Mouse (Mus musculus): ENCODE data around the gene 9030612E09Rik. TPM values are rescaled to one million over a fixed set of nuclear protein-coding genes. Genes with fewer than 3 reads are reported as not detected.

Gene 9030612E09Rik
- polyA plus RNA-seq, 1 experiment, result 1.9 TPM

DNA sequence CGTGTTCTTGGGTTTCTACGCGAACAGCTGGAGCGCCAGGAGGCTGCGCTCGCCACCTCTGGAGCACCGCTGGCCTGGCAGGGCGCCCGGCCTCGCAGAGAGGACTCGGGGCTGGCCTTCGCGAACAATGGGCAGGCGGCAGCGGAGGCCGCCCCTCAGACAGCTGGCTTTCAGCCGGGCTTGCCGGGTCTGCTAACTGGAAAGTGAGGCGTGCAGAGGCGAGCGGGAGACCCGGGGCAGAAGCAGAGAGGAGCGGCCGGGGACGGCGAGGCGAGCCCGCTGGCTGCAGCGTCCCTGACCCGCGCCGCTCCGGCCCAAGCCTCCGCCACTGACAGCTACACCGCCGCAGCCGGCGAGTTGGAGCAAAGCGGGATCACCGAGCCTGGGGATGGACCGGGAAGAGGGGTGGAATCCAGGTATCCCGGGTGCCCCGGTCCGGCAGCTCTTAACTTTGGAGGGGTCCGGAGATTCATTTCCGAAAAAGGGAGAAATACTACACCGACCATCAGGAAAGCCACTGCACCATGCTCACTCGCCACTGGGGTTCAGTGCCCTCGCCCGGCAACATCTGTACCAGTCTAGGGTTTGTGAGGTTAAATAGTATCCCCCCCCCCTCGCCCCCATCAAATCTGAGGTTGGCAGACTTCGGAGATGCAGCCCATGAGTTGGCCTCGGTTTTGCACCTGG lies 1.2 kb upstream of the 9030612E09Rik start:
- 2% methylated on average over 53 of the region's 53 CpGs for WGBS
- TF ChIP-seq CTCF (IDR thresholded peaks at IDR 0.05; ENCODE audit: control insufficient read depth, insufficient read depth, low read length), result no peak
- TF ChIP-seq POLR2A (IDR thresholded peaks at IDR 0.05; ENCODE audit: borderline replicate concordance, control insufficient read depth, low read depth, low read length), result no peak
- Histone ChIP-seq H3K4me1 (ENCODE audit: control insufficient read depth, insufficient read depth, low read length) (no peaks in the 10 kb centered on the region), H3K27ac (ENCODE audit: control insufficient read depth, insufficient read depth, low read depth, low read length, poor library complexity) (no peak overlapping the region), H3K4me3 (replicated peaks; ENCODE audit: control insufficient read depth, low read depth, low read length) (no peak overlapping the region)

DNA sequence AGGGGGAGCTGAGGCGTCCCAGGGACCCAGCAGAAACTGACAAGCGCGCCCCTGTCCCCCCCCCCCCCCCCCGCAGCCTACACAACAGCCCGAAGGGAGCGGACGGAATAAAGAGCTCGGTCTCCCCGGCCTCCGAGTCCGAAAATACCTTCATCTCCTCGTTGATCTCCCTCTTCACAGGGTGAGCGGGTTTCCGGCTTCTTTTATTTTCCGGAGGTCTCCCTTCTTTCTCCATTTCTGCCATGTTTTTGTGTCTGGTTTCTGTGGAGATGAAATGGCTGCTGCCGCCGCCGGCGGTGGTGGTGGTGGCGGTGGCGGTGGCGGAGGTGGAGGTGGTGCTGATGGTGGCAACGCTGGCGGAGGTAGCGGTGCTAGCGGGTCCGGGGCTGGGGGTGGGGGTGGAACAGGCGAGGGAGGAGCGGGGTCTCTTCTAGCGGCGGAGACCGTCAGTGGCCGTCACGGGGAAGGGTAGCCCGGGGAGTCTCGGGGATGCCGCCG lies 627 bp upstream of the 9030612E09Rik start:
- H3K27ac ChIP-seq (ENCODE audit: control insufficient read depth, insufficient read depth, low read depth, low read length, poor library complexity), result no peak overlapping the region
- H3K4me3 ChIP-seq (replicated peaks; ENCODE audit: control insufficient read depth, low read depth, low read length), result no peak overlapping the region
- under 1% methylated on average over 36 of the region's 38 CpGs for WGBS
- no peaks in the 10 kb centered on the region for H3K4me1 ChIP-seq (ENCODE audit: control insufficient read depth, insufficient read depth, low read length)
- no peak for TF ChIP-seq POLR2A (IDR thresholded peaks at IDR 0.05; ENCODE audit: borderline replicate concordance, control insufficient read depth, low read depth, low read length)
- no peak for TF ChIP-seq CTCF (IDR thresholded peaks at IDR 0.05; ENCODE audit: control insufficient read depth, insufficient read depth, low read length)

DNA sequence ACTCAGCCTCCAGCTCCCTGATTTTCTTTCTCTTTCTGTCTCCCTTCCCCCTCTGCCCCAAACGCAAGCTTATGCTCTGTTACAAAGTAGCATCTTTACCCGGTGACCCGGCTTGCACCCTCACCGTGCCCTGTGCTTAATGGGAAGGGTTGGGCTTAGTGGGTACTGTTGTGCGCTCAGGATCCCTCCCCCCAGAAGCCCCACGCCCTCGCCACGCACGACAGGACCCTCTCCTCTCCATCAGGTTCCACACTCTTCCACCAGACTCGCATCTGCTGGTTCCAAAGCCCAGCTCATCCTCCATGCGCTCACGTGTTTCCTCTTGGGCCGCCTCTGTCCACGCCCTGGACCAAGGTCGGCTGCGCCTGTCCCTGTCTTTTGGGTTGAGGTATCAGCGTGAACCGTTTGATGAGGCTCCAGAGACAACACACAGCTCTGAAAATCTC lies 675 bp downstream of the 9030612E09Rik start:
- no peak overlapping the region for H3K27ac ChIP-seq (ENCODE audit: control insufficient read depth, insufficient read depth, low read depth, low read length, poor library complexity)
- H3K4me1 ChIP-seq (ENCODE audit: control insufficient read depth, insufficient read depth, low read length), result no peaks in the 10 kb centered on the region
- H3K4me3 ChIP-seq (replicated peaks; ENCODE audit: control insufficient read depth, low read depth, low read length), result no peak overlapping the region
- 5% methylated on average over 18 of the region's 18 CpGs for WGBS
- TF ChIP-seq CTCF (IDR thresholded peaks at IDR 0.05; ENCODE audit: control insufficient read depth, insufficient read depth, low read length) (no peak), POLR2A (IDR thresholded peaks at IDR 0.05; ENCODE audit: borderline replicate concordance, control insufficient read depth, low read depth, low read length) (no peak)

DNA sequence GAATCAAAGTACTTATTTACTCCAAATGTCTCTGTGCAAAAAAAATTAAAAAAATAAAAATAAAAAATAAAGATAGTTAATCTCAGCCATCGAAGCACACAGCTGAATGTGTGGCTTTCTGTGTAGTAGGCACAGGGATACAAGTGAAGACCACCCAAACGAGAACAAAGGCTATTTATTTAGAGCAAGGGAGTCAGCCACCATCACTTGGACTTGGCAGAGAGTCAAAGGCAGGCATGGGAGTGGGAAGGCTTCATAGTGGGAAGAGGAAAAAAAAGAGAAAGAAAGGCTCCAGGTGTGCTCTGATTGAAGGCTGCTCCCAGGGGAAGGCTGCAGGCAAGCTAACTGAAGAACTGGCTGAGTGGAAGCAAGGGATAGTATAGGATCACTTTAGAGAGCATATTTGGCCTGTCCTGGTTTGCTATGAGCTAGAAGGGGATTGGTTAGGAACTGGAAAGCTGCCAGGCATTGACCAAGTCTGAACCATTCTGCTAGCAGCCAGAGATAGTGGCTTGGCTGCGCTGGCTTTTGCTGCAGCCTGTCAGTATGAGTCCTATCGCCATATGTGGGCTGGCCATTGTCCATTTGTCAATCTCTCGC lies 5.9 kb downstream of the 9030612E09Rik start:
- TF ChIP-seq CTCF (IDR thresholded peaks at IDR 0.05; ENCODE audit: control insufficient read depth, insufficient read depth, low read length), result no peak
- TF ChIP-seq POLR2A (IDR thresholded peaks at IDR 0.05; ENCODE audit: borderline replicate concordance, control insufficient read depth, low read depth, low read length), result no peak
- H3K4me3 ChIP-seq (replicated peaks; ENCODE audit: control insufficient read depth, low read depth, low read length), result no peak overlapping the region
- no peaks in the 10 kb centered on the region for H3K4me1 ChIP-seq (ENCODE audit: control insufficient read depth, insufficient read depth, low read length)
- 68% methylated on average over 5 of the region's 5 CpGs for WGBS
- no peak overlapping the region for H3K27ac ChIP-seq (ENCODE audit: control insufficient read depth, insufficient read depth, low read depth, low read length, poor library complexity)

DNA sequence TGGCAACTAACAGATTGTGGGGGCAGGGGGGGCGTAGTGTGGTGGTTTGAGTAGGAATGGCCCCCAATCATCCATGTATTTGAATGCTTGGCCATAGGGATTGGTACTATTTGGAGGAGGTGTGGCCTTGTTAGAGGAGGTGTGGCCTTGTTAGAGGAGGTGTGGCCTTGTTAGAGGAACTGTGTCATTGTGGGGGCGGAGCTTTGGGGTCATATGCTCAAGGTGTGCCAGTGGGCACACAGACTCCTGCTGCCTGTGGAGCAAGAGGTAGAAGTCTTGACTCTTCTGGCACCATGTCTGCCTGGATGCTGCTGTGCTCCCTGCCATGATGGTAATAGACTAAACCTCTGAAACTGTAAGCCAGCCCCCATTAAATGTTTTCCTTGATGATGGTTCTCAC lies 25.7 kb downstream of the 9030612E09Rik start:
- WGBS, result 79% methylated on average over 2 of the region's 2 CpGs
- H3K27ac ChIP-seq (ENCODE audit: control insufficient read depth, insufficient read depth, low read depth, low read length, poor library complexity), result no peak overlapping the region

DNA sequence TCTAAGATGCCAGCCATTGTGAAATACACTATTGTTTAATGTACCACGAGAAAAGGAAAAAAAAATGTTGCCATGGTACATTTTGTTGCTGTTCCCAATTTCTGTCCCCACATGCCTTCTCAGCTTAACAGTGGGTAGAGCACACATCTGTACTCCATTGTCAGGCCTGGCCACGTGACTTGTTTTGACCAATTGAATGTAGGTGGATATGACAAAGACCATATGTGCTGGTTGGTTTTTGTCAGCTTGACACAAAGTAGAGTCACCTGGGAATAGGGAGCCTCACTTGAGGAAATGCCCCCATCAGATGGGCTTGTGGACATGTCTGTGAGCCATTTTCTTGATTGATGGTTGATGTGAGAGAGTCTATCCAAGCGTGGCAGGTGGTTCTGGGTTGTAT lies 29.4 kb downstream of the 9030612E09Rik start:
- TF ChIP-seq POLR2A (IDR thresholded peaks at IDR 0.05; ENCODE audit: borderline replicate concordance, control insufficient read depth, low read depth, low read length) (no peak), CTCF (IDR thresholded peaks at IDR 0.05; ENCODE audit: control insufficient read depth, insufficient read depth, low read length) (no peak)
- Histone ChIP-seq H3K4me3 (replicated peaks; ENCODE audit: control insufficient read depth, low read depth, low read length) (no peak overlapping the region), H3K27ac (ENCODE audit: control insufficient read depth, insufficient read depth, low read depth, low read length, poor library complexity) (no peak overlapping the region), H3K4me1 (ENCODE audit: control insufficient read depth, insufficient read depth, low read length) (no peaks in the 10 kb centered on the region)
- 78% methylated on average over 3 of the region's 3 CpGs for WGBS

More for the DNA sequence above, 25.7 kb downstream of the 9030612E09Rik start:
- H3K4me1 ChIP-seq (ENCODE audit: control insufficient read depth, insufficient read depth, low read length), result no peaks in the 10 kb centered on the region
- H3K4me3 ChIP-seq (replicated peaks; ENCODE audit: control insufficient read depth, low read depth, low read length), result no peak overlapping the region
- no peak for TF ChIP-seq POLR2A (IDR thresholded peaks at IDR 0.05; ENCODE audit: borderline replicate concordance, control insufficient read depth, low read depth, low read length)
- TF ChIP-seq CTCF (IDR thresholded peaks at IDR 0.05; ENCODE audit: control insufficient read depth, insufficient read depth, low read length), result no peak

DNA sequence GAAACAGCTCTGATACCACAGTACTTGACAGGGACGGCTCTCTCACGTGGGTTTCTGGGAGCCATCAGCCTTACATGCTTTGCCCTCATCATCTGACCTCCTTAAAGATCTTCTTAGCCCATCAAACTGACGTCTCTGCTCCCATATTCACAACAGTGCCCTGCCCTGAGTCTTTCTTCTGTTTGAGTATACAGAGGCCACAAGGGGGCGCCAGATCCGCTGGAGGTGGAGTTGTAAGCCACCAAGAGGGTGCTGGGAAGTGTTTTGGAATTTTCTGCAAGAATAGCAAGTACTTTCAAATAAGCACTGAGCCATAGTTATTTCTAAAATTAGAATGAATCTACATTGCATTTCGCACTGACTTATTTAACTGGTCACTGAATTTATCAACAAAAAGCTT lies 37.4 kb downstream of the 9030612E09Rik start:
- H3K4me3 ChIP-seq (replicated peaks; ENCODE audit: control insufficient read depth, low read depth, low read length), result no peak overlapping the region
- TF ChIP-seq CTCF (IDR thresholded peaks at IDR 0.05; ENCODE audit: control insufficient read depth, insufficient read depth, low read length), result peak; percentile 68
- TF ChIP-seq POLR2A (IDR thresholded peaks at IDR 0.05; ENCODE audit: borderline replicate concordance, control insufficient read depth, low read depth, low read length), result no peak
- no peaks in the 10 kb centered on the region for H3K4me1 ChIP-seq (ENCODE audit: control insufficient read depth, insufficient read depth, low read length)
- 49% methylated on average over 6 of the region's 6 CpGs for WGBS
- H3K27ac ChIP-seq (ENCODE audit: control insufficient read depth, insufficient read depth, low read depth, low read length, poor library complexity), result no peak overlapping the region

DNA sequence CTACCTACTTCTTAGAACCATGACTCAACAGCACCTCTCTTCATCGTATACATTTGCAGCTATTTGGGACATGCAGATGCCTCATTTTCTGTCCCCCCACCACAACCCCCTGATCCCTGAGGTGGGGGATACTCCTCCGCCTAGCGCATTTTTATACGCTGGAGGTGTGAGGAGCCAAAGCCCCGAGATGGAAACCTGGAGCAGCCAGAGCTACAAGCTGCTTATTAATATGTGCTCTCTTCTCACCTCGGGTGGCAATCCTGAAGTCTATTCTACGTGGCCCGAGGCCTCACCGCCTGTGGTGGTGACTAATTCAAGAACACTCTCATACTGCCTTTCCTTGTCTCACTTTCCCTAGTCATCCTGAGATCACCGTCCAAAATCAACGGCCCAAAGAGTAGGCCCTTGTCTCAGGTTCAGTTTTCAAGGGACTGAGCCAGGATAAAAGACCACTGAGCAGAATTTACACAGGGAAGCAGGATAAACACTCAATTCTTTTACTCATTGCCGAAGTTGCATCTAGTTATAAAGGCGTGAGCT lies 42.9 kb downstream of the 9030612E09Rik start:
- TF ChIP-seq CTCF (IDR thresholded peaks at IDR 0.05; ENCODE audit: control insufficient read depth, insufficient read depth, low read length) (no peak), POLR2A (IDR thresholded peaks at IDR 0.05; ENCODE audit: borderline replicate concordance, control insufficient read depth, low read depth, low read length) (no peak)
- WGBS, result 84% methylated on average over 13 of the region's 13 CpGs

More for the DNA sequence above, 42.9 kb downstream of the 9030612E09Rik start:
- peaks cover 1% of the 10 kb centered on the region; the same call in 1 of the 2 replicates for H3K4me1 ChIP-seq (ENCODE audit: control insufficient read depth, insufficient read depth, low read length)
- no peak overlapping the region for H3K4me3 ChIP-seq (replicated peaks; ENCODE audit: control insufficient read depth, low read depth, low read length)
- H3K27ac ChIP-seq (ENCODE audit: control insufficient read depth, insufficient read depth, low read depth, low read length, poor library complexity), result no peak overlapping the region

Data from bone marrow, adult 2 months (tissue).